Mouse (Mus musculus) megakaryocyte progenitor cell, adult 5-6 weeks (primary cell): Measurements from ENCODE around the gene Adgrf5. TPM values are rescaled to one million over a fixed set of nuclear protein-coding genes. Genes with fewer than 3 reads are reported as not detected.
A peak's percentile ranks its signal among the peaks of the same experiment; 100 is the strongest.
"Not testable (repeated sequence)": the region's sequence is repeated elsewhere in the genome, so short reads cannot be mapped to it uniquely, and the experiment has no call there.

Experiments used
- ATAC-seq: replicated peaks from 2 replicates; pipeline ENCODE4 v1.8.0; 2016; ENCODE audit warnings: mild to moderate bottlenecking, moderate TSS enrichment, inconsistent platforms; ENCODE audit not compliant: poor library complexity
- total RNA-seq, 2 experiments: library from RNA; stranded (forward) in 1 of 2; stranded (reverse) in 1 of 2; fragments of 157-497, 149-512 nt in 1 of 2; fragments of 200-1000 nt in 1 of 2; gene quantifications; 2 replicates each; pipeline versions ENCODE4 v1.2.3 to v1.2.4; 2015 to 2017

Adgrf5 gene
- total RNA-seq, 2 experiments from 2014 or later, result 0.05 TPM; not detected in 1

- ATAC-seq, result no peak
Observed at GRCm38 (mm10) chr17:43459737-43460230, 99.5 kb downstream of the Adgrf5 start.

- peak; percentile 89 for ATAC-seq
Observed at GRCm38 (mm10) chr17:43460245-43461181, 100.3 kb downstream of the Adgrf5 start.

DNA sequence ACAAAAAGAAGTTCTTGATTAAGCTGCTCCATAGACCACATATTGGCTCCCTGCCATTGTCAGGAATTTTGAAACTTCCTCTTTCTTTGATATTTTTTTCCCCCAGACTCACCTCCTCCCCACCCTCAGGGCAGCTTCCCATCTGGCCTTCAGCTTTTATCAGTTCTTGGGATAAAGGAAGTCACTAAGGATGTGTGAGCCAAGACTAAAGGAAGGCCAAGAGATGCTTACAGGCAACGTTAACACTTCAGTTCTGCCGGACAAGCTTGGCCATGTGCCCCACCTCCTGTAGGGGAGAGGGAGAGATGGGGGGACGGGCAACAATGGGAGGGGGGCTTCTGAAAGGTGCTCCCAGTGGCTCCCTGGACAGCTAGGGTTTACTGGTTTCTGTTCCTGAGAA, 109.8 kb downstream of the Adgrf5 start:
- ATAC-seq, result peak; percentile 69

- no peak for ATAC-seq
Observed at GRCm38 (mm10) chr17:43472558-43472957, 112.3 kb downstream of the Adgrf5 start.

- ATAC-seq, result no peak
Observed at GRCm38 (mm10) chr17:43474775-43475174, 114.5 kb downstream of the Adgrf5 start.

DNA sequence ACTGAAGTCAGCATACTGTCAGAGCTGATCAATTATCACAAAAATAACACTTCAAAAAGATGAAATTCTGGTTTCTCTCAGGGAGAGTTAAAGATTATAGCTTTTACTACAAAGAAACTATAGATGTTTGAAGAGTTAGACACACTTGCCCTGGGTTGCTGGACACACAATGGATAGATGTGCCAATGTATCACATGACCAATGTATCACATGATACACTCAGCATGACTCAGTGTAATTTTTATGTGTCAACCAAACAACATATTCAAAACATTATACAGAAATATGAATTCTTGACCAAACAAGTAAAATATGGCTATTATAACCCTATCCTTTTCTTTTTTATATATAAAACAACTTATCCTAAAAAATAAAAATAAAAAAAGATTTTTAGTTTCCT, 117.4 kb downstream of the Adgrf5 start:
- ATAC-seq, result no peak

DNA sequence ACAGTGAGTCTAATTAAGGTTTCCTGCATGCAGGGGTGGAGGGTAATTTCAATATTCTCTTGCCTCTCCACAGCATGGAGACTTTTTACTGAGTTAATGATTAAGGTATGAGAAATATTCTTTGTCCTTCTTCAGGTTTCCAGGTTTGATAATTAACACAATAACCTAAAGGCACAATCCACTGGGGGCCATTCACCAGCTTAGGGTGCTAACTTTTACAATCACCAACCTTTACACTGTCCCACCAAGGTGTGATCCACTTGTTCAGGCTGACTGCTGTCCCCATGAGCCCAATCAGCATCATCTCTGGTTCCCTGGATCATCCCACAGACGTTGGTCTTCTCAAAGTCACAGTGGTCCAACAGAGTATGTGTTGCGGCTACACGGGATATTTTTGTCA, 125.7 kb downstream of the Adgrf5 start:
- no peak for ATAC-seq

DNA sequence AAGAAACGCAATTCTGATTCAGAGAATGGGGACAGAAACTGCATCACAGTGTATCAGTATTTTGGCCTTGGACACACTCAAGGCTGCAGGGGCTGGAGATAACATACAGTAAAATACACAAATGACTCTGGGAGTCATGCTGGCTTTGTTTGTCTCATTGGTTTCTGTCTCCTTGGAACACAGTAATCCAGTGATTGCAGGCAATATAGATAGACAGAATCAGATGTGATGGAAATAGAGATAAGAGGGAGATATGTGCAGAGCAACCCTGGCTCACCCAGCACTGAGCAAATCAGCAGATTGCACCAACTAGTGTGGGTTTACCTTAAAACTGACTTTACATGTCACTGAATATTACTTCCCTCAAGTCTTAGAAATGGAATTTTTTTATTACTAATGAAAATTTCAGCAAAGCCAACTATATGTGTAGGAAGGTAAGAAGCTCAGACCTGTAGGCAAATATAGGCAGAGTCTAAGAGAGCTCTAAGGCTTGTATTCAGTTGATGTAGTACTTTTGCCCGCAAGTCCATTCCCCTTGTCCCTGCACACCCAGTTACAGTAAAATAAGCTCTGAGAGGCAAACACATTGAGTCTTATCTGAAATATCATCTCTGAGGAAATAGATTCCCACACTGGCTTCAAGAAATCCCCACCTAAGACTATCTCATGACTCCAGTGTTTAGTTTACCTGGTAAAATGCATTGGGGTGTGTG, 128.3 kb downstream of the Adgrf5 start:
- no peak for ATAC-seq

DNA sequence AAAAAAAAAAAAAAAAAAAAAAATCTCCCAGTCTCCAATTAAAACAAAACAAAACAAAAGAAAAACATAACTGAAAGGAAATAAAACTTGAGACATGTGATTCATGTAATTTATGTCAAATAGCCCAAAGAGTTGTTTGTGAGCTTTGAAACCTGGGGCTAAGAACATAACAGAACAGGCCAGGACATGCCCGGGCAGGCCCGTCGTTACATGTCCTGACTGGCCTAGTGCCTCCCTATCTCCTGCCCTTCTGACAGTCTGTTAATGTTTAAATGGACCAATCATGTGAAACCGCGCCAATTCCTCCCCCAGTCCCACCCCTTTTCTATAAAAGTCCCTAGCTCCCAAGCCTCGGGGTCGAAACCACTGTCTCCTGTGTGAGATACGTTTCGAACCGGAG, 130.1 kb downstream of the Adgrf5 start:
- not testable (repeated sequence) for ATAC-seq

DNA sequence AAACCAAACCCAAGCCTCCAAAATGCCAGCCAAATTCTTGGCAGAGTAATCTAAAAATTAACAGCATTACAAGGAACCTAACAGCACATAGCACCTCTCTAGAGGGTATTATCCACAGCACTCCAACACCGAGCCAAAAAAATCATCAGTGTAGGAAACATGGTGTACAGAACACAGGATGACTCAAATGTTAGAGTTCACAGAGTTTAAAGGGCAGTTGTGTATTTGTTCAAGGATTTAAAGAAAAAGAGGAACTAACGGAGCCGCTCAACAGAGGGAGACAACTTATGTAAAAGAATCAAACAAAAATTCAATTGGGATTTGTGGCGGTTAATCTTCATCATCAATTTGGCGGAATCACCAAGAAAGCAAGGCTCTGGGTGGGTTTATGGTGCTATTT, 135.3 kb downstream of the Adgrf5 start:
- ATAC-seq, result no peak

DNA sequence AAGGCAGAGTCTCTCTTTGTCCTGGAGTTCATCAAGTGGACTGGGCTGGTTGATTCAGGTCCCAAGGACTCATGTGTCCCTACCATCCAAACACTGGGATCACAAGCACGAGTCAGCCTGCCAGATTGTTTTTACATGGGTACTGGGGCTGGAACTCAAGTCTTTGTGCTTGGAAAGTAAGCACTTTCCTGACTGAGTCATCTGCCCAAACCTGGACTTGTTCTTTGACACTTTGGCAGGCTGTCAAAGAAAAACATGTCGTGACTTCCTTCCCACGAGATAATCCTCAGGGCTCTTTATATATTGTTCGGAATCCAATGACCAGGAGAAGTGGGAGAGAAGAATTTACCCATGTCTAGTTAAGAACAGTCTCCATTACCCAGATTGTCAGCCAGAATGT, 137.3 kb downstream of the Adgrf5 start:
- ATAC-seq, result no peak

DNA sequence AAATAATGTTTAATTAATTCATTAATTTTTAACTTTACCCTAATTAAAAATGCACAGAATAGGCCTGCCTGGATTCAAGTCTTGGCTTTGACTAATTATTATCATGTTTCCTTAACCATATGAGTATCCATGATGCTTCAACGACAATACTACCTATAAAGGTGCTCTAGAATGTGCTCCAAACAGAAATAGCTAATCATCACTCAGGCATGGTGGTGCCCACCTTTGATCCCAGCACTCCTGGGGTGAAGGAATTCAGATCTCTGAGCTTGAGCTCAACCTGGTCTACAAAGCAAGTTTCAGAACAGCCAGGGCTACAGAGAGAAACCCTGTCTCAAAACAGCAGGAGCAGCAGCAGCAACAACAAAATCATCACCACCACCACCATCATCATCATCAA, 140.3 kb downstream of the Adgrf5 start:
- no peak for ATAC-seq

DNA sequence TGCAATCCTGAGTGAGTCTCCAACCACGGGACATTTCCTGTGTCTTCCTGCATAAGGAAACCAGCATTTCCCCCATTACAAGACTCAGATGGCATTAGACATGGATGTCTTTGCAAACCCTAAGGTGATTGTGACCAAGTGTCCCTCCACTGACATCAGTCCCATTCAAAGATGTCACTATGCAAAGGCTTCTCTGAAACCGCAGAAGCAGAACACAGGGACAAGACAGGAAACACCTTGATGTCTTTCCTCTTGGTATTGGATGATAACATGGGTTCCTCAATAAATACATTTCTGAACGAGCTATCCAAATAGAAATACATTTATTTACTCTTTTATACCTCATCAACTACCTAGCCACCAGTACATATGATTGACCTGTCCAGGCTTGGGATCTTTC, 141.0 kb downstream of the Adgrf5 start:
- peak; percentile 39 for ATAC-seq

DNA sequence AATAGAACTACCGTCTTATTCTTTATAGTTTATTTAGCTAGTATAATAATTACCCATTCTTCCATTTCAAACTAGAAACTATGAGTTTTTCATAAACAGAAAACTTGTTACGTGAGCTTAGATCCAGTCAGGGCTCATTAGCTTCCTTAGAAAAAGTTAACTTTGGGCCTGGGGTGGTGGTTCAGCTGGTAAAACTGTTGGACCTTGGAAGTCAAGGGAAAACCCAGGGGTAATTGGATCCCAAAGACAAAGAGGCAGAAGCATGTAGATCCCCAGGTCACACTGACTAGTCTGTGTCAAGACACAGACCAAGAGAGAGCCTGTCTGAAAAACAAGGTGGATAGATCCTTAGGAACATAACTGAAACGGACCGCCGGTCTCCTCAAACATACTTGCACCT, 141.4 kb downstream of the Adgrf5 start:
- no peak for ATAC-seq

GRCm38 (mm10) chr17:43502592-43502991, 142.3 kb downstream of the Adgrf5 start, which contains the start of gene Mep1a:
Gene Mep1a (minus strand): TSS chr17:43502812.
- ATAC-seq, result no peak

DNA sequence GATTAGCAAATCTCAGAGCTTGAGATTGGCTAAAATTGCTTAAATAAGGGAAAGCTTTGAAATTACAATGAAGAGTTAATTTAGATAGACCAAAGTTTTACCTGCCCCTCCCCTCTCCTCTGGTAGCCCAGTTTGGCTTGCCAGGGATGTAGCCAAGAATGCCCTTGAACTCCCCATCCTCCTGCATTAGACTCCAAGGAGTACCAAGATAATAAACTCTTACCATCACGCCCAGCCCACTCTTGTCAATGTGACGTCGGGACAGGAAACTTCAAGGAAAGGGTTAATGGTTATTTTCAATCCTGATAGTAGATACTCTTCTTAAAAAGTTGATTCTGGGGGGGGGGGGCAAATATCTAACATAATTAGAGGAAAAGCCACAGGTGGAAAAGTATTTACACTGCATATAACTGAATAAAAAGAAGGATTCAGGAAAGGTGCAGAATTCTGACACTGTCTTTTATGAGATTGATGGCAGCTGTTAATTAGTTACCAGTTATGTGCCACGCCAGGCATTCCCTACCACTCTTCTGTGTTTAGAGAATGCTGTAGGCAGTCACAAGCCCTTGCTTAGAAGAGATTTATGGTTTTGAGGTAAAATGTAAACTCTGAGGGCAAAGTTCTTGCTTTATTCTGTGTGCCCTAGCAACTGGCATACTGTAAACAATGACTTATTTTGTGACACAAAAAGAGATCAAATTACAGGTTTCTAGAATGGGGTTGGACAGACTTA, 143.8 kb downstream of the Adgrf5 start:
- ATAC-seq, result no peak

DNA sequence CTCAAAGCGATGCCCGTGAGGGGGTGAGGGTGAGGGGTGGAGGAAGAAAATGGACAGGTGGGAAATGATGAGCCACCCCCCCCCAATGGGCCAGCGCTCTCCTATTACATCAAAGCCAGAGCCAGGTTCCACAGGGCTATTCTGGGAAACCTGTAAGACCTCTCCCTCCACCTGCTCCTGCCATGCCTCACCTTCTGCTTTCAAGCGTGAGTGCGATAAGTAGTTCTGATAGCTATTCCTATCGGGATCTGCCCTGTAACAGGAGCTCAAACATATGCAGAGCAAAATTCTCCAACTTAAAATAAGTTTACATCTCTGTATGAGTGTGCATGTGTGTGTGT, 144.3 kb downstream of the Adgrf5 start:
- ATAC-seq, result no peak
